In genomic region chr7:35782252-35782651, GRCm38 (mm10) we compare ENCODE assay signal across 19 mouse cellular contexts.
"Had no signal": no experiment of that assay in that cellular context is flagged by ENCODE, and none has a peak within 500 bp of the region (broad histone marks: within the 10 kb centered on the region; RNA-seq: fewer than 3 reads in every experiment).

No protein-coding gene starts in this region.

- H3K9ac ChIP-seq: liver, embryonic 13.5 days; liver, embryonic 15.5 days; liver, postnatal 0 days; lung, embryonic 15.5 days; midbrain, embryonic 12.5 days; neural tube, embryonic 12.5 days; stomach, embryonic 15.5 days had no signal

- H3K4me1 ChIP-seq: liver, embryonic 13.5 days; liver, embryonic 15.5 days; midbrain, embryonic 10.5 days; midbrain, embryonic 12.5 days; neural tube, embryonic 12.5 days; stomach, embryonic 15.5 days had no signal

- H3K4me2 ChIP-seq: liver, embryonic 13.5 days; liver, embryonic 15.5 days; lung, embryonic 15.5 days; midbrain, embryonic 12.5 days; neural tube, embryonic 12.5 days; stomach, embryonic 15.5 days had no signal

- H3K27me3 ChIP-seq: liver, embryonic 13.5 days; liver, embryonic 15.5 days; lung, embryonic 15.5 days; midbrain, embryonic 12.5 days; neural tube, embryonic 12.5 days; stomach, embryonic 15.5 days had no signal

- H3K4me3 ChIP-seq: liver, embryonic 13.5 days; liver, embryonic 15.5 days; lung, embryonic 15.5 days; midbrain, embryonic 10.5 days; midbrain, embryonic 12.5 days; neural tube, embryonic 12.5 days; stomach, embryonic 15.5 days had no signal

- DNase-seq: liver, embryonic 13.5 days; liver, postnatal 0 days; lung, adult 2 months; lung, postnatal 14 days; lung, postnatal 36 days; midbrain, embryonic 14.5 days; right cerebral cortex, postnatal 14 days; thymus, postnatal 14 days; thymus, postnatal 36 days had no signal

- ATAC-seq: liver, postnatal 0 days; lung, postnatal 0 days; midbrain, embryonic 16.5 days had no signal

- H3K9me3 ChIP-seq: liver, embryonic 13.5 days; liver, embryonic 15.5 days; lung, embryonic 15.5 days; midbrain, embryonic 10.5 days; midbrain, embryonic 12.5 days; neural tube, embryonic 12.5 days; stomach, embryonic 15.5 days had no signal

- H3K27ac ChIP-seq: liver, embryonic 13.5 days; liver, embryonic 15.5 days; lung, embryonic 15.5 days; macrophage; midbrain, embryonic 10.5 days; midbrain, embryonic 12.5 days; neural tube, embryonic 12.5 days; stomach, embryonic 15.5 days; stomach, postnatal 0 days had no signal
